Mouse (Mus musculus) stomach, adult 2 months (tissue): ENCODE results near the gene Rpe65. TPM values are rescaled to one million over a fixed set of nuclear protein-coding genes. Genes with fewer than 3 reads are reported as not detected.

Source experiments
- polyA plus RNA-seq: library from polyadenylated mRNA; depleted of rRNA; stranded (reverse); fragments of >200 nt; gene quantifications from 2 replicates; pipeline ENCODE4 v1.2.3, GENCODE M21; 2012; rRNA removed

Gene Rpe65
- not detected in 2 replicates for polyA plus RNA-seq

DNA sequence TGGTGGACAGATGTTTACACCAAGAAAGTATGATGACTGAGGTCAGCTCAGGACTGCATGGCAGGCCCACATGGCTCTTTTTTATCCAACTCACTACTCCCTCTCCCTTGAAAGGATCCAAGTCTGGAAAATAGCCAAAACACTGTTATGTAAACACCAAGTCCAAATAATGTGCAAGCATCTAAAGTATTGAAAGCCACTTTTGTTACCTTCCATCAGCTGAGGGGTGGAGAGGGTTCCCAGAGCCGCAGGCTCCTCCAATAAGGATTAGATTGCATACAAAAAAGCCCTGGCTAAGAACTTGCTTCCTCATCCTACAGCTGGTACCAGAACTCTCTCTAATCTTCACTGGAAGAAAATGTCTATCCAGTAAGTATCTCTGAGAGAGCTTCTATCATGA is at the start of gene Rpe65:
Gene Rpe65, plus strand, starts transcription at position 301 of the 400 bp plus-strand sequence.

Other genes starting within 250 kb of the Rpe65 start
- 0.05 TPM in 1 of 2 replicates, not detected in the other for gene Depdc1a, start 103.7 kb upstream of the Rpe65 start, polyA plus RNA-seq
- gene Wls, start 240.5 kb downstream of the Rpe65 start, polyA plus RNA-seq: 3.1 and 5.2 TPM in 2 replicates